Mouse (Mus musculus) neural tube, embryonic 15.5 days (tissue): ENCODE data around the gene Klra10. TPM values are rescaled to one million over a fixed set of nuclear protein-coding genes. Genes with fewer than 3 reads are reported as not detected.
"Not testable (repeated sequence)": the region's sequence is repeated elsewhere in the genome, so short reads cannot be mapped to it uniquely, and the experiment has no call there.

Experiments used
- ATAC-seq: fragments of 200-750 bp; cut with Nextera tagmentation; 2 replicates; pipeline ENCODE4 v1.8.0; 2017; ENCODE audit warnings: mild to moderate bottlenecking, moderate TSS enrichment, moderate library complexity; ENCODE audit not compliant: low FRiP score
- H3K27ac ChIP-seq: fragments of 300-500 bp; sonication (generic); replicated peaks from 2 replicates; pipeline ENCODE4 v1.5.1; 2015; ENCODE audit warnings: mild to moderate bottlenecking, inconsistent platforms
- H3K27me3 ChIP-seq: fragments of 300-500 bp; sonication (generic); replicated peaks from 2 replicates; pipeline ENCODE4 v1.6.1; 2015; ENCODE audit warnings: inconsistent platforms
- H3K36me3 ChIP-seq: fragments of 300-500 bp; sonication (generic); 2 replicates; pipeline ENCODE4 v1.6.1; 2015; ENCODE audit warnings: inconsistent platforms
- H3K4me1 ChIP-seq: fragments of 300-500 bp; sonication (generic); 2 replicates; pipeline ENCODE4 v1.6.1; 2015; ENCODE audit warnings: inconsistent platforms
- H3K4me2 ChIP-seq: fragments of 300-500 bp; sonication (generic); 2 replicates; pipeline ENCODE4 v1.6.1; 2015; ENCODE audit warnings: inconsistent platforms, mild to moderate bottlenecking, moderate library complexity
- H3K4me3 ChIP-seq: fragments of 300-500 bp; sonication (generic); replicated peaks from 2 replicates; pipeline ENCODE4 v1.5.1; 2015; ENCODE audit warnings: mild to moderate bottlenecking, inconsistent platforms
- H3K9ac ChIP-seq: fragments of 300-500 bp; sonication (generic); replicated peaks from 2 replicates; pipeline ENCODE4 v1.6.1; 2015; ENCODE audit warnings: mild to moderate bottlenecking, inconsistent platforms
- H3K9me3 ChIP-seq: fragments of 300-500 bp; sonication (generic); replicated peaks from 2 replicates; pipeline ENCODE4 v1.6.1; 2016; ENCODE audit warnings: inconsistent platforms
- WGBS: fragments of 180-500 bp; shearing (Covaris S2); methylation state at CpG from one replicate; pipeline ENCODE4 v1.1.7; 2015; ENCODE audit warnings: mixed read lengths; 5-methylcytosine and 5-hydroxymethylcytosine counted together
- polyA plus RNA-seq: library from polyadenylated mRNA; unstranded; fragments of >200 nt; fragmentation: Nextera tagmentation; extraction: Ambion mirVana; gene quantifications from 2 replicates; pipeline ENCODE4 v1.2.1, GENCODE M21; 2015

Gene Klra10
- polyA plus RNA-seq: not detected in 2 replicates

DNA sequence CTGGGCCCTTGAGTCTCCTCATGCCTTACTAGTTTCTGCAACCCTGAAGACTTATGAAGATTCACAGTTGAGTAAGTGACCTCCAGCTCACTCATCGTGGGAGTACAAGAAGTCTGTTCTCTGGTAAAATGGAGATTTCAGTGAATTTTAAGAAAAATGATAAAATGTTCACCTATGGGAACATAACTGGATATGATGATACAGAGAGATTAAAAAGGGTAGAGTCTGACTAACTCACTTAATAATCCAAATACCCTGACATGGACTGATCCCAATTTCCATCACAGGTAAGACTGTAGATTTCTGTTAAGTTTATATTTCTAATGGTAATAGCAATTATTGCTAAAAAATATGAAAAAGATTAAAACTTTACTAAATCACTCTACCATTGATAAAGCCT is at the start of gene Klra10:
Klra10 (minus strand) TSS at position 101 of the 400 bp plus-strand sequence.
- WGBS: 78% methylated on average over 1 of the region's 1 CpGs
- not testable (repeated sequence) for ATAC-seq, H3K27me3 ChIP-seq

DNA sequence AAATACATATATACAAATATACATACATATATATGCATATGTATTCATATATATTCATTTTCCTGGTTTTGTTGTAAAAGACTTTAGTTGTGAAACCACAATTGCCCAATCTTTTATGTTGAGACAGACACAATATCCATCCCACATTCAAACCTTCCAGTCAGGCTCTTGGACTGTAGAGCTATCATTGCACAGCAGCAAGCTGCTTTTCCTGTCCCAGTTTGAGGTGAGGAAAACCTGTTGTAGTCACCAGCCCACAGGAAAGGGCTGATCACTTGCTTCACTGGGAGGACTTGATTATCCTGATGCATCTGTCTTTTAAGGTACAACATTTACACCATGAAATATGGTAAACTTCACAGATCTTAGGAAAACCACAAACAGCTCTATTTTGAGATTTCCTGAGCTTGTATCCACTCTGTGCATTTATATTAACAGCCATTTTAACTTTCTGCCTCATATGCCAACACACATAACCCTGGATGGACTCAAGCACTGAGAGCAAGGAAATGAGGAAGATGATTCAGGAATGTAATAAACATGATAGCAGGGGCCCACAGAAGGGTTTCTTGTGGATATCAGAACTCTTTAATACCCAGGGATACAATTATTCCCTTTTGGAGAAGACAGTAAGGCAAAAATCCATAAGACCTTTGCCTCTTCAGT is 6.4 kb upstream of the Klra10 start:
- Histone ChIP-seq H3K27me3 (no peaks in the 10 kb centered on the region), H3K4me3 (no peak overlapping the region), H3K27ac (no peak overlapping the region), H3K36me3 (no peaks in the 10 kb centered on the region), H3K4me2 (no peak overlapping the region), H3K4me1 (no peaks in the 10 kb centered on the region), H3K9ac (no peak overlapping the region), H3K9me3 (no peaks in the 10 kb centered on the region)
- no peak for ATAC-seq

More for the DNA sequence above, at the start of gene Klra10:
- H3K4me2 ChIP-seq, H3K27ac ChIP-seq, H3K9ac ChIP-seq, H3K9me3 ChIP-seq, H3K36me3 ChIP-seq, H3K4me1 ChIP-seq, H3K4me3 ChIP-seq: not testable (repeated sequence)

DNA sequence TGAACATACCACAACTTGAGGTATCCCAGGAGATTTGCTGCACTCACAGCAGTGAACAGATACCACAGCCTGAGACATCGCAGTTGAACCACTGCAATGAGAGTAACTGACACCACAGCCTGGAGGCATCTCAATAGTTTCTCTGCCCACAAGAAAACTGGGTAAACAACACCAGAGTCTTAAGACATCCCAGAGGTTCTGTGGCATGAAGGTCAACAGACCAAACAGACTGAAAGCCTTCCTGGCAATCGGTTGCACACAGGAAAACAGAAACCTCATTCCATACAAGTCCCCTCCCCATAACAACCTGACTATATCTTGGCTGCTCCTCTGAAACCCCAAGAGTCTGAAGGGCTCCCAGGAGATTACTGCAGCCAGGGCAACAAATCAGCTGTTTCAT is 26.4 kb downstream of the Klra10 start:
- H3K27me3 ChIP-seq: no peaks in the 10 kb centered on the region
- H3K4me2 ChIP-seq: no peak overlapping the region
- H3K9ac ChIP-seq: no peak overlapping the region
- H3K27ac ChIP-seq: no peak overlapping the region
- 93% methylated on average over 2 of the region's 2 CpGs for WGBS
- no peak for ATAC-seq
- no peaks in the 10 kb centered on the region for H3K36me3 ChIP-seq
- H3K4me1 ChIP-seq: no peaks in the 10 kb centered on the region
- H3K9me3 ChIP-seq: peaks cover 13% of the 10 kb centered on the region; the same call in 1 of the 2 replicates
- H3K4me3 ChIP-seq: no peak overlapping the region

DNA sequence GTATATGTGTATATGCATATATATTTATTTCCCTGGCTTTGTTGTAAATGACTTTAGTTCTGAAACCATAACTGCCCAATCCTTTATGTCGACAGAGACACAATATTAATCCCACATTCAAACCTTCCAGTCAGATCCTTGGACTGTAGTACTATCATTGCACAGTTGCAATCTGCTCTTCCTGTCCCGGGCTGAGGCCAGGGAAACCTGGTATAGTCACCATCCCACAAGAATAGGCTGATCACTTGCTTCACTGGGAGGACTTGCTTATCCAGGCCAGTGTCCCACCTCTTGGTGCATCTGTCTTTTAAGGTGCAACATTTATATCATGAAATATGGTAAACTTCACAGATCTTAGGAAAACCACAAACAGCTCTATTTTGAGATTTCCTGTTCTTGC is 44.2 kb downstream of the Klra10 start:
- no peak overlapping the region for H3K4me2 ChIP-seq

GRCm38 (mm10) chr6:130236635-130237034 is 45.1 kb downstream of the Klra10 start:
- Histone ChIP-seq H3K36me3 (no peaks in the 10 kb centered on the region), H3K9me3 (0 out of 2 replicates have a peak, but pooled peaks cover 2% of the 10 kb centered on the region), H3K4me1 (no peaks in the 10 kb centered on the region), H3K4me2 (no peak overlapping the region), H3K4me3 (no peak overlapping the region), H3K9ac (no peak overlapping the region), H3K27me3 (no peaks in the 10 kb centered on the region), H3K27ac (no peak overlapping the region)
- 53% methylated on average over 1 of the region's 1 CpGs for WGBS
- ATAC-seq: no peak

More for the DNA sequence above, 44.2 kb downstream of the Klra10 start:
- no peaks in the 10 kb centered on the region for H3K27me3 ChIP-seq
- H3K36me3 ChIP-seq: no peaks in the 10 kb centered on the region
- H3K4me3 ChIP-seq: no peak overlapping the region
- 71% methylated on average over 2 of the region's 2 CpGs for WGBS
- H3K9me3 ChIP-seq: 0 out of 2 replicates have a peak, but pooled peaks cover 2% of the 10 kb centered on the region
- H3K27ac ChIP-seq: no peak overlapping the region
- no peak overlapping the region for H3K9ac ChIP-seq
- H3K4me1 ChIP-seq: no peaks in the 10 kb centered on the region
- ATAC-seq: no peak

DNA sequence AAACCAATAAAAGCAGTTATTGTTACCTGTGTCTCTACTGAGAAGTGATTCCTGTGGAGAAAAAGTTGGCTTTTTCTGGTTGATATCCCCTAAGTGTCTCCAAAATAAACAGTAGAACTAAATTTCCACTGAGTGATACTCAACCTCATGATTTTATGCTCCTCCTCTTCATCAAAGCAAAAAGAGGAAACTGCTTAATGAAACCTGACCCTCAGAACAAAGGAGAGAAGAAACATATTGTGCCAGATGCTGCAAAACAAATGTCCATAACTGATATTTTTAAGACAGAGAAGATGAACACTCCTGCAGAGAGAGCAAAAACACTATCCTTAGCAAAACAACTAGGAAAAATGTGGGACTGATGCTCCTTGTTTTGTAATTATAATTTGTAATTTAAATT is 48.5 kb downstream of the Klra10 start, which contains the start of gene Klra7:
Klra7 (minus strand) TSS at position 101 of the 400 bp plus-strand sequence.
- H3K4me2 ChIP-seq: no peak within 1 kb of the TSS
- 0 out of 2 replicates have a peak, but pooled peaks cover 5% of the 10 kb centered on the region for H3K9me3 ChIP-seq
- no peak within 1 kb of the TSS for H3K4me3 ChIP-seq
- no peak for ATAC-seq
- no peaks in the 10 kb centered on the region for H3K4me1 ChIP-seq
- H3K9ac ChIP-seq: no peak within 1 kb of the TSS
- no peak within 1 kb of the TSS for H3K27ac ChIP-seq
- H3K36me3 ChIP-seq: no peaks in the 10 kb centered on the region
- H3K27me3 ChIP-seq: no peaks in the 10 kb centered on the region

Other genes with a start within 250 kb of the Klra10 start
- gene Klra4, start 214.7 kb downstream of the Klra10 start, polyA plus RNA-seq: not detected in 2 replicates
- not detected in 2 replicates for gene Klra8, start 152.0 kb downstream of the Klra10 start, polyA plus RNA-seq
- gene Klra9, start 88.8 kb downstream of the Klra10 start, polyA plus RNA-seq: not detected in 2 replicates
- not detected in 2 replicates for gene Klra7, start 48.6 kb downstream of the Klra10 start, polyA plus RNA-seq
- gene Klra3, start 55.6 kb upstream of the Klra10 start, polyA plus RNA-seq: not detected in 2 replicates
- gene Klra1, start 104.9 kb upstream of the Klra10 start, polyA plus RNA-seq: not detected in 2 replicates